Mouse (Mus musculus): ENCODE data around the gene Acly. TPM values are rescaled to one million over a fixed set of nuclear protein-coding genes. Genes with fewer than 3 reads are reported as not detected.
A peak's percentile ranks its signal among the peaks of the same experiment; 100 is the strongest.

Acly gene
- total and polyA plus RNA-seq, 3 experiments, result 213 to 277 (median 246) TPM

- H3K9ac ChIP-seq (ENCODE audit: insufficient read depth, low read depth), result peak overlapping the region; percentile 13; the same call in 1 of the 2 replicates
- dilution Hi-C loops (cut with MboI; ENCODE audit: extremely low pct_ligation_motif_present, extremely low pct_unique_long_range_greater_than_20kb, low sequenced_read_pairs), result no loop called here
- H3K4me3 ChIP-seq (replicated peaks in 1 of 3; ENCODE audit: low read depth in 2 of 3, low read length in 2 of 3, poor library complexity in 1 of 3), result peak overlapping the region in 2 of 3 experiments; percentile 35 to 37
These were observed 42.8 kb upstream of the Acly start for GRCm38 (mm10) chr11:100570430-100571201.

GRCm38 (mm10) chr11:100569789-100570188 lies 42.0 kb upstream of the Acly start:
- Histone ChIP-seq H3K4me2 (ENCODE audit: insufficient read depth, low read depth, poor library complexity, severe bottlenecking) (peak overlapping the region; percentile 63), H3K4me3 (replicated peaks in 1 of 3; ENCODE audit: low read depth in 2 of 3, low read length in 2 of 3, poor library complexity in 1 of 3) (peak overlapping the region; percentile 35 to 39 (median 37)), H3K9me3 (replicated peaks; ENCODE audit: low read length) (no peaks in the 10 kb centered on the region), H3K79me2 (replicated peaks; ENCODE audit: control insufficient read depth, extremely low read depth, insufficient read depth, poor library complexity, severe bottlenecking) (no peaks in the 10 kb centered on the region), H3K36me3 (replicated peaks in 1 of 2; ENCODE audit: control insufficient read depth in 1 of 2, insufficient read depth in 1 of 2, low read length in 1 of 2) (peaks cover 0 to 2% of the 10 kb centered on the region in 2 experiments), H3K27me3 (replicated peaks) (no peaks in the 10 kb centered on the region), H3K9ac (ENCODE audit: insufficient read depth, low read depth) (no peak overlapping the region), H3K4me1 (ENCODE audit: control insufficient read depth in 1 of 2, insufficient read depth in 2 of 2) (peaks cover 28 to 59% of the 10 kb centered on the region in 2 experiments), H3K27ac (ENCODE audit: insufficient read depth, low read depth) (peak overlapping the region; percentile 92)
- TF ChIP-seq MAFK (IDR thresholded peaks at IDR 0.05; ENCODE audit: insufficient replicate concordance, low read length) (no peak), EP300 (IDR thresholded peaks at IDR 0.05; ENCODE audit: low read length) (peak; percentile 14; the same call in 1 of the 2 replicates), CHD2 (IDR thresholded peaks at IDR 0.05; ENCODE audit: low read length) (0 out of 2 replicates have a peak, but pooled peaks have one; percentile 17), ZNF384 (IDR thresholded peaks at IDR 0.05; ENCODE audit: low read depth, low read length) (peak; percentile 72)
- no peak for DNase-seq (ENCODE audit: extremely low read depth)
- in situ Hi-C loops (cut with MboI; ENCODE audit: low pct_ligation_motif_present, low pct_unique_long_range_greater_than_20kb, low sequenced_read_pairs) (loop anchor here (5.0 kb wide), 2 partner anchors 53 to 128 kb away; partner anchors contain the start of gene Dnajc7), dilution Hi-C loops (cut with MboI; ENCODE audit: extremely low pct_ligation_motif_present, extremely low pct_unique_long_range_greater_than_20kb, low sequenced_read_pairs) (no loop called here)

More at GRCm38 (mm10) chr11:100570430-100571201, 42.8 kb upstream of the Acly start:
- H3K36me3 ChIP-seq (replicated peaks in 1 of 2; ENCODE audit: control insufficient read depth in 1 of 2, insufficient read depth in 1 of 2, low read length in 1 of 2), result no peaks in the 10 kb centered on the region
- no peaks in the 10 kb centered on the region for H3K27me3 ChIP-seq (replicated peaks)
- H3K27ac ChIP-seq (ENCODE audit: insufficient read depth, low read depth), result peak overlapping the region; percentile 92
- H3K79me2 ChIP-seq (replicated peaks; ENCODE audit: control insufficient read depth, extremely low read depth, insufficient read depth, poor library complexity, severe bottlenecking), result peaks cover 4% of the 10 kb centered on the region
- H3K4me2 ChIP-seq (ENCODE audit: insufficient read depth, low read depth, poor library complexity, severe bottlenecking), result peak overlapping the region; percentile 63
- peaks cover 29 to 64% of the 10 kb centered on the region in 2 experiments for H3K4me1 ChIP-seq (ENCODE audit: control insufficient read depth in 1 of 2, insufficient read depth in 2 of 2)
- in situ Hi-C loops (cut with MboI; ENCODE audit: low pct_ligation_motif_present, low pct_unique_long_range_greater_than_20kb, low sequenced_read_pairs), result loop anchor here (5.0 kb wide), 2 partner anchors 52 to 127 kb away; partner anchors contain the start of gene Dnajc7
- DNase-seq (ENCODE audit: extremely low read depth), result peak; percentile 91
- H3K9me3 ChIP-seq (replicated peaks; ENCODE audit: low read length), result no peaks in the 10 kb centered on the region
- peak; percentile 94 to 95 for TF ChIP-seq CTCF (conservative IDR thresholded peaks at IDR 0.05 in 1 of 2, IDR thresholded peaks at IDR 0.05 in 1 of 2; ENCODE audit: low read depth in 2 of 2, low read length in 2 of 2)
- peak; percentile 89 for TF ChIP-seq MAZ (IDR thresholded peaks at IDR 0.05; ENCODE audit: low read depth, low read length)
- TF ChIP-seq TCF12 (IDR thresholded peaks at IDR 0.05; ENCODE audit: low read depth, low read length), result peak; percentile 52
- no peak for TF ChIP-seq ZMIZ1 (IDR thresholded peaks at IDR 0.05; ENCODE audit: low read depth, low read length)
- no peak for TF ChIP-seq PAX5 (IDR thresholded peaks at IDR 0.05; ENCODE audit: low read length)
- peak; percentile 72; the same call in 1 of the 2 replicates for TF ChIP-seq CHD2 (IDR thresholded peaks at IDR 0.05; ENCODE audit: low read length)
- TF ChIP-seq ELF1 (IDR thresholded peaks at IDR 0.05; ENCODE audit: low read depth, low read length), result peak; percentile 57
- TF ChIP-seq GABPA (IDR thresholded peaks at IDR 0.05; ENCODE audit: insufficient replicate concordance, low read depth, low read length), result no peak
- TF ChIP-seq POLR2A (IDR thresholded peaks at IDR 0.05; ENCODE audit: low read depth, low read length), result no peak
- peak; percentile 51; the same call in 1 of the 2 replicates for TF ChIP-seq MXI1 (IDR thresholded peaks at IDR 0.05; ENCODE audit: low read depth, low read length)
- TF ChIP-seq ETS1 (conservative IDR thresholded peaks at IDR 0.05; ENCODE audit: low read depth, low read length), result no peak
- TF ChIP-seq UBTF (IDR thresholded peaks at IDR 0.05; ENCODE audit: low read depth, low read length), result no peak
- peak; percentile 92 for TF ChIP-seq SMC3 (IDR thresholded peaks at IDR 0.05; ENCODE audit: low read depth, low read length)
- TF ChIP-seq RCOR1 (conservative IDR thresholded peaks at IDR 0.05; ENCODE audit: low read depth, low read length), result no peak
- TF ChIP-seq IRF4 (IDR thresholded peaks at IDR 0.05; ENCODE audit: low read depth, low read length), result peak; percentile 66; the same call in 1 of the 2 replicates
- 0 out of 2 replicates have a peak, but pooled peaks have one; percentile 19 for TF ChIP-seq NRF1 (IDR thresholded peaks at IDR 0.05; ENCODE audit: low read depth, low read length)
- TF ChIP-seq KAT2A (IDR thresholded peaks at IDR 0.05; ENCODE audit: insufficient replicate concordance, low read length), result no peak
- 0 out of 2 replicates have a peak, but pooled peaks have one; percentile 34 for TF ChIP-seq JUN (IDR thresholded peaks at IDR 0.05; ENCODE audit: insufficient read depth, low read depth, low read length)
- TF ChIP-seq ZC3H11A (IDR thresholded peaks at IDR 0.05; ENCODE audit: low read depth, low read length), result peak; percentile 88
- no peak for TF ChIP-seq E2F4 (IDR thresholded peaks at IDR 0.05; ENCODE audit: insufficient replicate concordance, low read depth, low read length)
- peak; percentile 94 for TF ChIP-seq MYC (IDR thresholded peaks at IDR 0.05; ENCODE audit: low read depth, low read length)
- TF ChIP-seq MAFK (IDR thresholded peaks at IDR 0.05; ENCODE audit: insufficient replicate concordance, low read length), result 0 out of 2 replicates have a peak, but pooled peaks have one; percentile 7
- TF ChIP-seq NELFE (IDR thresholded peaks at IDR 0.05; ENCODE audit: low read depth, low read length), result peak; percentile 34; the same call in 1 of the 2 replicates
- TF ChIP-seq SIN3A (IDR thresholded peaks at IDR 0.05; ENCODE audit: low read length), result peak; percentile 76; the same call in 1 of the 2 replicates
- peak; percentile 67 for TF ChIP-seq MAX (IDR thresholded peaks at IDR 0.05; ENCODE audit: low read length)
- TF ChIP-seq POLR2AphosphoS2 (IDR thresholded peaks at IDR 0.05; ENCODE audit: low read depth, low read length), result no peak
- peak; percentile 47; the same call in 1 of the 2 replicates for TF ChIP-seq MEF2A (IDR thresholded peaks at IDR 0.05; ENCODE audit: borderline replicate concordance, low read depth, low read length)
- no peak for TF ChIP-seq EP300 (IDR thresholded peaks at IDR 0.05; ENCODE audit: low read length)
- no peak for TF ChIP-seq ZKSCAN1 (IDR thresholded peaks at IDR 0.05; ENCODE audit: borderline replicate concordance, low read depth, low read length)
- TF ChIP-seq HCFC1 (IDR thresholded peaks at IDR 0.05; ENCODE audit: low read depth, low read length), result peak; percentile 14; the same call in 1 of the 2 replicates
- no peak for TF ChIP-seq USF2 (conservative IDR thresholded peaks at IDR 0.05; ENCODE audit: low read depth, low read length)
- peak; percentile 97 for TF ChIP-seq RAD21 (IDR thresholded peaks at IDR 0.05; ENCODE audit: low read depth, low read length)
- no peak for TF ChIP-seq USF1 (IDR thresholded peaks at IDR 0.05; ENCODE audit: low read depth, low read length)
- peak; percentile 44 for TF ChIP-seq JUND (conservative IDR thresholded peaks at IDR 0.05; ENCODE audit: low read depth, low read length)
- no peak for TF ChIP-seq TBP (conservative IDR thresholded peaks at IDR 0.05; ENCODE audit: low read depth, low read length)
- no peak for TF ChIP-seq CHD1 (IDR thresholded peaks at IDR 0.05; ENCODE audit: low read depth, low read length)
- TF ChIP-seq ZNF384 (IDR thresholded peaks at IDR 0.05; ENCODE audit: low read depth, low read length), result peak; percentile 5
- TF ChIP-seq BHLHE40 (IDR thresholded peaks at IDR 0.05; ENCODE audit: low read depth, low read length), result no peak

Data from CH12.LX (cell line).